Mouse (Mus musculus): Measurements from ENCODE around the gene Stk25. TPM values are rescaled to one million over a fixed set of nuclear protein-coding genes. Genes with fewer than 3 reads are reported as not detected.

The Stk25 gene
- total RNA-seq, 2 experiments from 2014 or later: 395 to 419 TPM

GRCm38 (mm10) chr1:93618948-93619347 lies 39.5 kb downstream of the Stk25 start:
- no peak for TF ChIP-seq CTCF (conservative IDR thresholded peaks at IDR 0.05)
- Histone ChIP-seq H3K27ac (no peak overlapping the region), H3K4me3 (no peak overlapping the region)
- no peak for DNase-seq (ENCODE audit: low spot score in 2 of 2)

- DNase-seq (ENCODE audit: low spot score in 2 of 2): no peak
- H3K4me3 ChIP-seq: no peak overlapping the region
- H3K27ac ChIP-seq: no peak overlapping the region
- no peak for TF ChIP-seq CTCF (conservative IDR thresholded peaks at IDR 0.05)
Observed at GRCm38 (mm10) chr1:93618059-93618748, 40.3 kb downstream of the Stk25 start.

- Histone ChIP-seq H3K27ac (no peak overlapping the region), H3K4me3 (no peak overlapping the region)
- no peak for TF ChIP-seq CTCF (conservative IDR thresholded peaks at IDR 0.05)
- no peak for DNase-seq (ENCODE audit: low spot score in 2 of 2)
Observed at GRCm38 (mm10) chr1:93609762-93610161, 48.7 kb downstream of the Stk25 start.

GRCm38 (mm10) chr1:93608696-93609245 lies 49.7 kb downstream of the Stk25 start:
- no peak overlapping the region for H3K27ac ChIP-seq
- no peak for DNase-seq (ENCODE audit: low spot score in 2 of 2)
- H3K4me3 ChIP-seq: no peak overlapping the region
- TF ChIP-seq CTCF (conservative IDR thresholded peaks at IDR 0.05): no peak

GRCm38 (mm10) chr1:93607090-93608083 lies 51.1 kb downstream of the Stk25 start:
- Histone ChIP-seq H3K4me3 (no peak overlapping the region), H3K27ac (no peak overlapping the region)
- no peak for TF ChIP-seq CTCF (conservative IDR thresholded peaks at IDR 0.05)
- DNase-seq (ENCODE audit: low spot score in 2 of 2): no peak

GRCm38 (mm10) chr1:93603921-93604320 lies 54.5 kb downstream of the Stk25 start:
- DNase-seq (ENCODE audit: low spot score in 2 of 2): no peak
- H3K27ac ChIP-seq: no peak overlapping the region
- H3K4me3 ChIP-seq: no peak overlapping the region
- TF ChIP-seq CTCF (conservative IDR thresholded peaks at IDR 0.05): no peak

GRCm38 (mm10) chr1:93602911-93603310 lies 55.5 kb downstream of the Stk25 start:
- no peak for TF ChIP-seq CTCF (conservative IDR thresholded peaks at IDR 0.05)

GRCm38 (mm10) chr1:93595916-93596315 lies 62.5 kb downstream of the Stk25 start:
- TF ChIP-seq CTCF (conservative IDR thresholded peaks at IDR 0.05): no peak
- no peak for DNase-seq (ENCODE audit: low spot score in 2 of 2)
- no peak overlapping the region for H3K27ac ChIP-seq
- H3K4me3 ChIP-seq: no peak overlapping the region

More at GRCm38 (mm10) chr1:93602911-93603310, 55.5 kb downstream of the Stk25 start:
- Histone ChIP-seq H3K27ac (no peak overlapping the region), H3K4me3 (no peak overlapping the region)
- DNase-seq (ENCODE audit: low spot score in 2 of 2): no peak

- no peak for TF ChIP-seq CTCF (conservative IDR thresholded peaks at IDR 0.05)
- H3K4me3 ChIP-seq: no peak overlapping the region
- no peak overlapping the region for H3K27ac ChIP-seq
- no peak for DNase-seq (ENCODE audit: low spot score in 2 of 2)
Observed at GRCm38 (mm10) chr1:93593960-93594359, 64.5 kb downstream of the Stk25 start.

GRCm38 (mm10) chr1:93588346-93588745 lies 70.1 kb downstream of the Stk25 start:
- TF ChIP-seq CTCF (conservative IDR thresholded peaks at IDR 0.05): no peak
- H3K4me3 ChIP-seq: no peak overlapping the region
- H3K27ac ChIP-seq: no peak overlapping the region
- no peak for DNase-seq (ENCODE audit: low spot score in 2 of 2)

- DNase-seq (ENCODE audit: low spot score in 2 of 2): no peak
- no peak for TF ChIP-seq CTCF (conservative IDR thresholded peaks at IDR 0.05)
- no peak overlapping the region for H3K4me3 ChIP-seq
- no peak overlapping the region for H3K27ac ChIP-seq
Observed at GRCm38 (mm10) chr1:93581545-93581944, 76.9 kb downstream of the Stk25 start.

GRCm38 (mm10) chr1:93577861-93578260 lies 80.6 kb downstream of the Stk25 start:
- peak; percentile 48 to 72 for DNase-seq (ENCODE audit: low spot score in 2 of 2)
- H3K4me3 ChIP-seq: no peak overlapping the region
- no peak for TF ChIP-seq CTCF (conservative IDR thresholded peaks at IDR 0.05)
- H3K27ac ChIP-seq: peak overlapping the region; percentile 46; the same call in 1 of the 2 replicates

GRCm38 (mm10) chr1:93577066-93577465 lies 81.4 kb downstream of the Stk25 start:
- no peak for TF ChIP-seq CTCF (conservative IDR thresholded peaks at IDR 0.05)
- DNase-seq (ENCODE audit: low spot score in 2 of 2): no peak
- H3K27ac ChIP-seq: peak overlapping the region; percentile 46; the same call in 1 of the 2 replicates
- H3K4me3 ChIP-seq: no peak overlapping the region

Other genes starting within 250 kb of the Stk25 start
- gene Hdlbp, start 179.8 kb downstream of the Stk25 start, total RNA-seq (2021): 100 to 1,000 TPM; 137 to 148 TPM
- 10 to 100 TPM; 12.0 to 12.6 TPM for gene Farp2, start 146.6 kb downstream of the Stk25 start, total RNA-seq (2021)
- 10 to 100 TPM; 64.9 to 77.6 TPM for gene Bok, start 27.0 kb upstream of the Stk25 start, total RNA-seq (2021)
- 10 to 100 TPM; 81.6 to 85.2 TPM for gene Atg4b, start 92.8 kb upstream of the Stk25 start, total RNA-seq (2021)
- 10 to 100 TPM; 35.2 to 35.4 TPM for gene Thap4, start 96.2 kb upstream of the Stk25 start, total RNA-seq (2021)
- gene Dtymk, start 143.3 kb upstream of the Stk25 start, total RNA-seq (2021): 10 to 100 TPM; 52.6 to 58.0 TPM
- 10 to 100 TPM; 12.6 to 14.2 TPM for gene Ing5, start 145.3 kb upstream of the Stk25 start, total RNA-seq (2021)
- gene D2hgdh, start 166.2 kb upstream of the Stk25 start, total RNA-seq (2021): 10 to 100 TPM; 15.8 to 19.3 TPM
- under 1 TPM; 0.12 to 0.56 TPM for gene Gal3st2, start 202.6 kb upstream of the Stk25 start, total RNA-seq (2021)